Mouse (Mus musculus) intestine, embryonic 14.5 days (tissue): ENCODE results near the gene Efna5. TPM values are rescaled to one million over a fixed set of nuclear protein-coding genes. Genes with fewer than 3 reads are reported as not detected.
A peak's percentile ranks its signal among the peaks of the same experiment; 100 is the strongest.

Source experiments
- ATAC-seq: fragments of 200-750 bp; cut with Nextera tagmentation; replicated peaks from 2 replicates; pipeline ENCODE4 v1.8.0; 2017; ENCODE audit warnings: low read depth, moderate number of reproducible peaks, moderate TSS enrichment, moderate library complexity; ENCODE audit not compliant: low FRiP score, low TSS enrichment
- DNase-seq: peaks from one replicate; pipeline ENCODE4 v3.0.0-alpha.2; 2018; ENCODE audit warnings: low spot score
- H3K27ac ChIP-seq: fragments of 300-500 bp; sonication (generic); 2 replicates; pipeline ENCODE4 v1.5.1; 2014; ENCODE audit warnings: low read depth, mild to moderate bottlenecking, control low read depth
- H3K27me3 ChIP-seq: fragments of 300-500 bp; sonication (generic); replicated peaks from 2 replicates; pipeline ENCODE4 v1.6.1; 2014; ENCODE audit warnings: low read length, control low read depth; ENCODE audit not compliant: control insufficient read depth, insufficient read depth
- H3K36me3 ChIP-seq: fragments of 300-500 bp; sonication (generic); 2 replicates; pipeline ENCODE4 v1.6.1; 2014; ENCODE audit warnings: low read length, control low read depth; ENCODE audit not compliant: control insufficient read depth, insufficient read depth
- H3K4me1 ChIP-seq: fragments of 300-500 bp; sonication (generic); replicated peaks from 2 replicates; pipeline ENCODE4 v1.6.1; 2014; ENCODE audit warnings: low read length, control low read depth, mixed read lengths; ENCODE audit not compliant: control insufficient read depth, insufficient read depth
- H3K4me2 ChIP-seq: fragments of 300-500 bp; sonication (generic); 2 replicates; pipeline ENCODE4 v1.6.1; 2014; ENCODE audit warnings: low read length
- H3K4me3 ChIP-seq: fragments of 300-500 bp; sonication (generic); 2 replicates; pipeline ENCODE4 v1.5.1; 2014; ENCODE audit warnings: low read depth, low read length, control low read depth, mixed read lengths
- H3K9ac ChIP-seq: fragments of 300-500 bp; sonication (generic); 2 replicates; pipeline ENCODE4 v1.6.1; 2014; ENCODE audit warnings: mild to moderate bottlenecking, low read length
- H3K9me3 ChIP-seq: fragments of 300-500 bp; sonication (generic); 2 replicates; pipeline ENCODE4 v1.6.1; 2016; ENCODE audit warnings: low read length, control low read depth; ENCODE audit not compliant: control insufficient read depth
- WGBS: fragments of 180-500 bp; shearing (Covaris S2); extraction: QIAGEN DNeasy Blood & Tissue Kit; methylation state at CpG from one replicate; pipeline ENCODE4 v1.1.7; 2014; 5-methylcytosine and 5-hydroxymethylcytosine counted together
- polyA plus RNA-seq: library from polyadenylated mRNA; unstranded; fragments of >200 nt; fragmentation: Nextera tagmentation; extraction: Ambion mirVana; gene quantifications from 2 replicates; pipeline ENCODE4 v1.2.1, GENCODE M21; 2014

Efna5 gene
- polyA plus RNA-seq, 1 experiment from 2014 or later: 42.4 TPM

DNA sequence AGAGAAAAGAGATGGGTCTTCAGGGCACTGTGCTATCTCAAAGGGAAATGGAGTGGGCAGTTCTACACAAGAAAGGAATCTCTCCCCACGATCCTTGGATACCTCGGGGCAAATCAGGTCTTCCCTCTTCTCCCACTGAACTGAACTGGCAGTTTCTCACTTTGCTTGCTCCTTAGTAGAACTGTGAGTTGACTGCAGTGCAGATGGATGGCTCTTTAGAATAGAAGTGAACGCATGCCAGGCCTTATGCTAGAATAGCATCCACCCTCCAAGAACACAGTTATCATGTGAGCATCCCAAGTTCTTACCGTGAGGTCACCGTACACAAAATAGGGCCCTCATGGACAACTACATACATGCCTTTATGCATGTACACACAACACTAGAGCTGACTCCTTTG, 155.0 kb downstream of the Efna5 start:
- no peaks in the 10 kb centered on the region for H3K9me3 ChIP-seq
- no peak overlapping the region for H3K4me2 ChIP-seq
- no peaks in the 10 kb centered on the region for H3K27me3 ChIP-seq
- peaks cover 20% of the 10 kb centered on the region for H3K4me1 ChIP-seq
- no peaks in the 10 kb centered on the region for H3K36me3 ChIP-seq
- ATAC-seq (no peak), DNase-seq (no peak)
- H3K27ac ChIP-seq: no peak overlapping the region
- H3K4me3 ChIP-seq: no peak overlapping the region
- 68% methylated on average over 5 of the region's 5 CpGs for WGBS
- H3K9ac ChIP-seq: no peak overlapping the region

DNA sequence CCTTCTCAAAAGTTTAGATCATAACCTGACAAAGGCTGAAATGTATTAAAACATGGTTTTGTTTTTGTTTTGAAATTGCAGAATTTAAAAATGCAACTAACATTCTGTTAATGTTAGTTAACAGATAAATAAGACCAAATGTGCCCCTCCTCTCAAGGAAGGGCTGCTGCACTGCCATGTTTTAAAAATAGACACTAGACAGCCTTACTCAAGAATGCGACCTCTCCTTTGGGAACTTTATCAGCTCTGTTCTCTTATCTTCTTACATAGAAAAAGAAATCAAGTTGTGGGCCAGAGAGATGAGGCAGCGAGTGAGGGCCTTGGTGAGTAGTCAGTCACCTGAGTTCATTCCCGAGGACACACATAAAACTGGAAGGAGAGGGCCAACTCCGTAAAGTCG, 158.2 kb downstream of the Efna5 start:
- no peak for DNase-seq

DNA sequence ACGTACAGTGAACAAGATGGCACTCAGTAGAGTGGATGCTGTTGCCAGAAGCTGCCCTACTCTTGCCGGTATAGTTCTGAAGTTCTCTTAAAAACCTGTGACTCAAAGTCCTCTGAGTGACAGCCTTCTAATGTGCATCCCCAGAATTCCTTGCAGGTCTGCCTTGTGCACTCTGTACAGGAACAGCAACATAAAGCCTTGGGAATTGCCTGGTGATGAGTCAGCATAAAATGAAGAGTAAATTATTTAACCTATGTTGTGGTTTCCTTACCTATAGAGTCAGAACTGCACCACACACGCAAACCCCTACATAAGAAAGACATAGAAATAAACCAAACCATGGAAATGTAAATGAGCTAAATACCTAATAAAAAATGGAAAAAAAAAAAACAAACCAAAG, 159.5 kb downstream of the Efna5 start:
- 84% methylated on average over 3 of the region's 3 CpGs for WGBS
- no peak overlapping the region for H3K4me2 ChIP-seq
- H3K27ac ChIP-seq: no peak overlapping the region

More for the DNA sequence above, 158.2 kb downstream of the Efna5 start:
- 62% methylated on average over 5 of the region's 5 CpGs for WGBS
- ATAC-seq: no peak
- Histone ChIP-seq H3K27ac (no peak overlapping the region), H3K36me3 (no peaks in the 10 kb centered on the region), H3K27me3 (no peaks in the 10 kb centered on the region), H3K4me1 (peaks cover 12% of the 10 kb centered on the region), H3K4me3 (no peak overlapping the region), H3K4me2 (no peak overlapping the region), H3K9ac (no peak overlapping the region), H3K9me3 (no peaks in the 10 kb centered on the region)

GRCm38 (mm10) chr17:62720740-62721450, 160.2 kb downstream of the Efna5 start:
- Histone ChIP-seq H3K4me1 (peaks cover 8% of the 10 kb centered on the region), H3K27me3 (no peaks in the 10 kb centered on the region), H3K36me3 (no peaks in the 10 kb centered on the region), H3K4me2 (peak overlapping the region; percentile 29), H3K27ac (no peak overlapping the region), H3K9me3 (no peaks in the 10 kb centered on the region), H3K4me3 (no peak overlapping the region), H3K9ac (no peak overlapping the region)
- ATAC-seq (no peak), DNase-seq (no peak)
- 42% methylated on average over 20 of the region's 20 CpGs for WGBS

More for the DNA sequence above, 159.5 kb downstream of the Efna5 start:
- no peaks in the 10 kb centered on the region for H3K36me3 ChIP-seq
- no peak overlapping the region for H3K4me3 ChIP-seq
- H3K9me3 ChIP-seq: no peaks in the 10 kb centered on the region
- no peak for DNase-seq
- ATAC-seq: no peak
- no peaks in the 10 kb centered on the region for H3K27me3 ChIP-seq
- H3K9ac ChIP-seq: no peak overlapping the region
- peaks cover 8% of the 10 kb centered on the region for H3K4me1 ChIP-seq

- no peaks in the 10 kb centered on the region for H3K27me3 ChIP-seq
- no peak overlapping the region for H3K27ac ChIP-seq
- peaks cover 5% of the 10 kb centered on the region for H3K4me1 ChIP-seq
- no peaks in the 10 kb centered on the region for H3K36me3 ChIP-seq
- no peak overlapping the region for H3K4me2 ChIP-seq
- no peak overlapping the region for H3K9ac ChIP-seq
- DNase-seq (no peak), ATAC-seq (no peak)
- no peaks in the 10 kb centered on the region for H3K9me3 ChIP-seq
- no peak overlapping the region for H3K4me3 ChIP-seq
- WGBS: 49% methylated on average over 12 of the region's 12 CpGs
Observed at GRCm38 (mm10) chr17:62717426-62718131, 163.5 kb downstream of the Efna5 start.

GRCm38 (mm10) chr17:62713455-62713854, 167.7 kb downstream of the Efna5 start:
- Histone ChIP-seq H3K27me3 (no peaks in the 10 kb centered on the region), H3K9ac (no peak overlapping the region)

DNA sequence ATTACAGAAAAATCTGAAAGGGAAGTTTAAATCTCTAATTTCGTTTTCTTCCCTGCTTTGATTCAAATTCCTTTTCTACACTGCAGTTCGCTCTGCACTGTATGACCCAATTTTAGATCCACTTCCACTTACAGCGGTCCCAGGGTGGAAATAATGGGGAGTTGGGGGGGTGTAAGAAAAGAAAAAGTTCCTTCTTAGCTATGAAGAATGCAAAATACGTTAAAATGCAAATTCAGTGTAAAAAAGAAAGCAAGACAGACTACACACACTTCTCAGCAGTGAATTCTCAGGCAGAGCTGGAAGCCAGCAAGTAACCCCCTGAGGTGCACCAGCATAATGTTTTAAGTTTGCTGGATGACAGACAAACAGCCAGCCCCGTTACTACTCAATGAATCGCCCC, 174.7 kb downstream of the Efna5 start:
- Histone ChIP-seq H3K27me3 (no peaks in the 10 kb centered on the region), H3K4me2 (no peak overlapping the region), H3K4me1 (no peaks in the 10 kb centered on the region), H3K36me3 (no peaks in the 10 kb centered on the region), H3K27ac (no peak overlapping the region), H3K9ac (no peak overlapping the region), H3K4me3 (no peak overlapping the region), H3K9me3 (no peaks in the 10 kb centered on the region)
- ATAC-seq (no peak), DNase-seq (no peak)
- WGBS: 68% methylated on average over 6 of the region's 6 CpGs

More at GRCm38 (mm10) chr17:62713455-62713854, 167.7 kb downstream of the Efna5 start:
- no peaks in the 10 kb centered on the region for H3K36me3 ChIP-seq
- no peaks in the 10 kb centered on the region for H3K9me3 ChIP-seq
- no peak overlapping the region for H3K27ac ChIP-seq
- no peak overlapping the region for H3K4me2 ChIP-seq
- H3K4me3 ChIP-seq: no peak overlapping the region
- WGBS: 67% methylated on average over 3 of the region's 3 CpGs
- ATAC-seq (no peak), DNase-seq (no peak)
- no peaks in the 10 kb centered on the region for H3K4me1 ChIP-seq

DNA sequence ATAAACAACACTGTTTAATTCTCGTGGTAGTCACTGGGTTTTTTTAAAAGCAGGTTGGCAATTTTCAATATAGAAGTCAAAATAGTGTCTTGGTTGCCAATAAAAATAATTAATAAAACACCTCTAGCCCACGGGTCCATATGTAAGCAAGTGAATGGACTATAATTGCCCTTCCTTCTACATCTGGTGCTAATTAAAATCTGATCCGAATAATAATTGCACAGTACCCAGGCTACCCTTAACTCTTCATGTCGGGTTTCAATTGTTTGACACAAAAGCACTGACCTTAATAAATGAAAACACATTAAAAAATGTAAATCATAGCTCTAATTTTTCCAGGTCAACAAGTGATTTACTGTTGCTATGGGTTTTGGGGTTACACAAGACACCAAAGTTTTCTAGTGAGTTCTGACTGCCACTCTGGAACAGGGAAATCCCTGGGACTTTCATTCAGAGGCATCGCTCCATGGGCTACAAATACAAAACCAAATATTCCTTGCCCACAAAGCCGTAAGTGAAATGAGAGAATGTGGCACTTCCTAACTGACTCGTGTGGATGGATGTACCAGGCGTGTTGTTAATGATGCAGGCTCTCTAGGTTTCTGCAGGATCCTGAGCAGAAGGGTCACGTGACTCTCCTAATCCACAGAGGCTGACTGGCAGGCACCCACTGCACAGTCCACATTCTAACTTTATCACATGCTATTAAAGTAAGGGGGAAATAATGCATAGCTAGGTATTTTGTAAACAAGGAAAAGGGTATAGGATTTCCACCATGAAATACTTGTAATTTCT, 178.9 kb downstream of the Efna5 start:
- H3K9ac ChIP-seq: no peak overlapping the region
- 63% methylated on average over 9 of the region's 9 CpGs for WGBS
- H3K27ac ChIP-seq: no peak overlapping the region
- no peaks in the 10 kb centered on the region for H3K36me3 ChIP-seq
- H3K27me3 ChIP-seq: no peaks in the 10 kb centered on the region
- H3K9me3 ChIP-seq: no peaks in the 10 kb centered on the region
- ATAC-seq: no peak
- no peak overlapping the region for H3K4me3 ChIP-seq
- H3K4me2 ChIP-seq: no peak overlapping the region
- peak; percentile 13 for DNase-seq
- H3K4me1 ChIP-seq: no peaks in the 10 kb centered on the region; the same call in 1 of the 2 replicates
